Mouse (Mus musculus) testis, postnatal 14 days (tissue): ENCODE measurements at regions not wholly inside any gene's neighbourhood (a gene's known extent, or its start where the extent isn't known, plus 50 kb on each side); places are given as distances from the start of the nearest gene placed in this dataset.

Experiments used
- DNase-seq: peaks from one replicate; pipeline ENCODE4 v3.0.0; 2021; ENCODE audit warnings: low spot score

DNA sequence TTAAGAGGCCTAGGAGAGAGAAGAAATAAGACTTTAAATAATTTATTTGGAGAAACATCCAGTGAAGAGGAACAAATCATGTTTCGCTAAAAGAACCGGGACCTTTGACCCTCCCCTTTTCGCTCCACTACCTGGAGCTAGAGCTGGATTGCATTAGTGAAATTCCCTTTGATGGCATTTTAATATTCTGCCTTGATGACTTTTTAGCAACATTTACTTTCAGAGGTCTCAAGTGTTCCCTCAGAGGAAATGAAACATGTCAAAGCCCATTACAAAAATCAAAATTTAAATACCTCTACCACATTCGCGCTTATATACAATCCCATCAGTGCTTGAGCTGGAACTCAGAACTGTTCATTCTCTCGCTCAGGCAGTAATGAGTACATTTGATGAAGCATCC, 297.0 kb upstream of the Gm10295 start:
- no peak for DNase-seq

DNA sequence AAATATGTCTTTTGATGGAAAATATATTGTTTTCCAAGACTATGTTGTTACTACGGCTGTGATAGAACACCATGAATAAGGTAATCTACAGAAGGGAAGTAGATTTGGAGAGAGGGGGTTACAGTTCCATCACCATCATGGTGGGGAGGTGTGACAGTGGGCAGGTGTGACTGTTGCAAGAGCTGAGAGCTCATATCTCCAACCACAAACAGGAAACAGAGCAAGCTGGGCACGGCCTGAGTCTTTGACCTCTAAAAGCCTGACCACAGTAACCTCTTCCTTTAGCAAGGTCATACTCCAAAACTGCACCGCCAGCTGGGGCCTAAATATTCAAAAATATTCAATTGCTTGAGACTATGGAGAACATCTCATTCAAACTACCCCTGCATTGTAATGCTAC, 295.7 kb upstream of the Gm10295 start:
- no peak for DNase-seq

DNA sequence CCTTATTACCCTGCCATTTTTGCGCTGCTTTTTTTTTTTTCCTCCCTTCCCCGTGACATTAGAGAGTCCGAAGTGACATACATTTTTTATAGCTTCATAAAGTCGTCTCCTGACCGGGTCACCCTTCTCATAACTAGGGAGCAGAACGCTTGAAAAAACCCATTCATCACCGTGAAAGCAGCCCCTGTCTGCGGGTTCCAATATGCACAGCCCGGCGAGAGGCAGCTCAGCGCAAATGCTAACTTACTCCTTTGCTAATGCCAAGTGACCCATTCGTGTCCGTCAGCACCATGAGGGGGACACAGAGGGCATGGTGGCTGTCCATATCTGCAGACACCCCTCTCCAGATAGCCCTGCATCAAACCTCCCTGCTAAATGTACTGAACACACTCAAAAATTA, 271.8 kb upstream of the Gm10295 start:
- DNase-seq, result no peak

DNA sequence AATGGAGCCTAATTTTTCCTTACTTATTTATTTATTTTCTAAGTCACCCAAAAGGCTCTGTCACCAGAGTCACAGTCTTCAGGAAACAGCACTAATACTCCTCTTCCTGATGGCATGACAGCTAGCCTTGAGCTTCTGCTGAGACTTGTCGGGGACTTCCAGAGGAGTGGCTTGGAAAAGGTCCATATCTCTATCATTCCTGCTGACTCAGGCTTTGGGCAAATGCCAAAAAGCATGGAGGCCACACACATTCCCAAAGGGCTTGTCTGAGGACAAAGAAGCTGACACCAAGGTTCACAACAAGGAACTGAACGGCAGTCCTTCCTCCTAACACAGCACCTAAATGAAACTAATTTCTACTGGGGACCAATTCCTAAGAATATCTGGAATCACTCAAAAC, 251.9 kb upstream of the Gm10295 start:
- peak; percentile 6 for DNase-seq

DNA sequence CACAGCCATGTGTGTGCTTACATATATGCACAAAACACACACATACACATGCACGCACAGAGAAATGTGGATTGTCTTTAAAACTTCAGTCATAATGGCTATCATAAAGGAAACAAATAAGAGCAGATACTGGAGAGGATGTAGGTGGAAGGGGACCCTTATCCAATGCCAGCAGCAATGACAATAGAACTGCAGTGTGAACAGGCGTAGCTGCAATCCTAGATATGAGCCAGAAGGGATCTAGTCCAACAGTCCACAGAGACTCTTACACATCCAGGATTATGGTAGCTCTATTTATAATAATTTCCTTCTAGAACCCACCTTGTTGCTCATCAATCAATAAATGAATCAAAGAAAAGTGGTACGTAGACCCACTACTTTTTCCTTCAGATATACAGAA, 245.5 kb upstream of the Gm10295 start:
- no peak for DNase-seq

DNA sequence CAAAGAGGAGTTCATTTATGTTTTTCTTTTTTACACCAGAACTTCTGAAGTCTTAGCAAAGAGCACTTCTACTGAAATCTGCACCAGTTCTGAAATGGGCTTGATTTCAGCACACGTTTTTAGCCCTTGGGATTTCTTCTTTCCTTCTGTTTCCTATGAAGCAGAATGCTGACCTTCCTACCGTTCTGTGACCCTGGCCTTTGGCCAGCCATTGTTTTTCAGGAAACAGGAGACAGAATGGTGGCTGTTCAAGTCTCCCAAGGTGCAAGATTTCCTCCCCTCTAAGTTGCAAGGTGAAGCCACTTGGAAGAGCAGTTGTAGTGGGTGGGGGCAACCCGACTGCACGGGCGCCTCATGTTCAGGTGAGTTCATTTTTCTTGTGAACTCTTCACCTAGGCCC, 236.3 kb upstream of the Gm10295 start:
- no peak for DNase-seq

DNA sequence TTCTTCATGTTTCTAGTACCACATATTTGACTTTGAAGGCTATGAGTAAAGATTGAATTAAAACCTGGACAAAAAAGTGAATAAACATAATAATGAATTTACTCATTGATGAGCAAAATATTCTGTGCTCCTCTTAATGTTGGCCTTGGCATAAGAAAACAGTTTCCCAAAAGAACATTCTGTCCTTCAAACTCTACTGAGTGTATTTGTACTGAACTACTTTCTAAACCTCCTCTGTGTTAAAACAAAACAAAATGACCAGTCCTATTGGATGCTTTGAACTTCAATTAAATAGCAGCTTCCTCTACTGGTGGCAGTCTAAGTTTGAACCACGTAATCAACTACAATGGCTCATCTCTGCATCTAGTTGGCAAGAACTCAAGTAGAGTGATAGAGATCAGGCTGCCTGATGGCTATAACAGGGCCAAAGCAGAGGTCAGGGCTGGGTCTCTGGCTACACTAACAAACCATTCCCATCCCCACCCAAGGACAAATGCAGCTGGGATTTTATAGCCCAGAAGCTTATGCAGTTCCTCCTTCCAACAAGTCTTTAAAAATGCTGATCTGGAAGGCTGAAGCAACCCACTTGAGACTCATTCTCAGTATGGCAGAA, 232.3 kb upstream of the Gm10295 start:
- peak; percentile 31 for DNase-seq

DNA sequence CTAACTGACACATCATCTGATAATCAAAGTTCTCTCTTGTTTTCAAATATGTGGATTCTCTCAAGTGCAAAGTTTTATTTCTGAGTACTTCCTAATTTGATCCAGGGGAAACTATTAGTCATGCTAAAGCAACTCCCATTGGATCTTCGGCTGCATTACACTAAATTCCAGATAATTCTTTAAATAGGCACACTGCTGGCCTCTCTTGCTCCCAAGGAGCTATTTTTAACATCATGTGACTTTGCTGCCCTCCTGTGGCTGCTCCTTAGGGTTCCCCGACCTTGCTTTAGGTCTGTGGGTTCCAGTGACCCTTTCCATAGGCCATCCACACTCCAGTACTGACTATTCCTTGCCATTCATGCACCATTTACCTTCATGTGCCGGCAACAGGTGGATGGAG, 230.5 kb upstream of the Gm10295 start:
- no peak for DNase-seq

DNA sequence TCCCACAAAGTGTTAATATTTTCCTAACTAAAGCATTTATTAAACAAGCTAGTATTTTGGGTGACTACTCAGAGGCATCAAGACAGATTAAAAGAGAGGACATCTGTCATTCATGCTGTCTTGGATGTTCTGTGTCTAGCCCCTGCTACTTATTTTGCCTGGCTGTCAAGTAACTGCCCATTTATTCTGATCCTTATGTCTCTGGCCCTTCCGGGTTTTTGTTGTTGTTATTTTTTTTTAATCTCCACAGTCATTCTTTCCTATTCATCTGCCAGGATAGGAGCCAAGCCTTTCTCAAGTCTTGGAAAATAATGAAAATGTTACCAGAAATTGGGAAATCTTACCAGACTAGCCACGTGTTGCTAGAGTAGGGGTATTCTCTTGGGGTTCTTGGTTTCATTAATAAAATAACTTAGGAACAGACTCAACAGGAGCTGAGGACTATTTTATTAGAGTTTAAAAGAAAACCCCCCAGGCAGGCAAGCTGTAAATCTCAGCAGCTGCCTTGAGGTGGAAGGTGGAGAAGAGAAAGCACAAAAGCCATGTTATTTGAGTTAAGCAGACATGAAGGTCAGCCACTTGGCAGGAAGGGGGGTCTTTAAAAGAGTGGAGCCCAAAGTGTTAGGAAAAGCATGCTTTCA, 209.1 kb upstream of the Gm10295 start:
- DNase-seq, result no peak

DNA sequence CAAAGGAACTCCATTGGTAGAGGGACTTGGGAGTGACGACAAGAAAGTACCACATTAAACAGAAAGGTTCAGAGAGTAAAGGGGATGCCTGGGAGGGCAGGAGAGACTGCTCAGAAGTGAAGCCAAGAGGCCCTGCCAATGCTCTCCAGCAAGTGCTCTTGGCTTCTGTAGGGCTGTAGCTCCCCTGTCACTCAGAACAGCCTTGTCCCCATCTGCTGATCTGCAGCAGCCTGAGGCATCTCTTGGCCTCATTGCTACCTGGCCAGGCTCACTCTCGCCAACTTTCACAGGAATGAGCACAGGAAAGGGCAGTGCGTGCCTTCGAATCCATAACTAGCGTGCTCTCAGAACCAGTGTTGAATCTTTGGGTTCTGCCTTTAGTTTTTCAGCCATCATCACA, 205.2 kb upstream of the Gm10295 start:
- DNase-seq, result no peak

DNA sequence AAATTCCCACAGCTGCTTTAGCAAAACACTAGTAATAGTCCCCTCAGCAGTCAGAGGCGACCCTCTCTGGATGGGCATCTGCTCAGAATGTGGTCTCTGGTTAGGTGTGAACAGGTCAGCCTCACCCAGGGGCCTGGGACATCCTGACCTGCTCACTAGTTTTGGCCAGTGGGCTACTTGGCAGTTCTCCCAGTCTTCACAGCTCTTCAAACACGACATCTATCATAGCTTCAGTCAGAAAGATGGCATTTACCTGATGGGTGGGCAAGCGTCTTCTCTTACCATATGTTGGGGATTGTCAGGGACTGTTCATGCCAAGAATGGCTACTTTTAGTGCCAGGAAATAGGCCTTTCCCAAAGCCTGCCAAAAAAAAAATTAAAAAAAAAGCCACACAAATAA, 204.2 kb upstream of the Gm10295 start:
- no peak for DNase-seq

DNA sequence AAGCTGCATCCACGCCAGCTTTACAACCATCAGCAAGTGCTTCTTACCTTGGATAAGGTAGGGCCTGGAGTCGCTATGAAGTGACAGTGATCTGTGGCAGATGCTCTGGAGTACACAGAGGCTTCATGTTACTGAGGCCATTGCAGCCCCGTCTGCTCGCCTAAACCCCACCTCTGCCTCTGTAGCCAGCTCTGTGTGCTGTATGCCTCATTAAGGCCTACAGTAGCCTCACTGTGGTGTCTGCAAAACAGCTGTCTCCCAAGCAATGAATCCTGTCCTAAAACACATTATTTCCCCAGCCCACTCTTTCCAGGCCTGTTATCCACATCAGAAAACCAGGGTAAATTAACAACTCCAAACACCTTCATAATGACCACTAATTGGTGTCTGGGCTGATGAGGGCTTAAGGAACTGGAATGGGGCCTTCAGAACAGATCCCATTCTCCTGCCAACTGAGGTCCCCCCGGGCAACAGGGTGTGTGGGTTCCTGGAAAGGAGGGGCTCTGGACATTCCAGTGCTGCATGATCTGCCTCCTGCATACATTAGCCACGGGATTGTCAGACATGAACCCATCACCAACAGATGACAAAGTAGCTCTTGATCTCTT, 195.4 kb upstream of the Gm10295 start:
- DNase-seq, result no peak

DNA sequence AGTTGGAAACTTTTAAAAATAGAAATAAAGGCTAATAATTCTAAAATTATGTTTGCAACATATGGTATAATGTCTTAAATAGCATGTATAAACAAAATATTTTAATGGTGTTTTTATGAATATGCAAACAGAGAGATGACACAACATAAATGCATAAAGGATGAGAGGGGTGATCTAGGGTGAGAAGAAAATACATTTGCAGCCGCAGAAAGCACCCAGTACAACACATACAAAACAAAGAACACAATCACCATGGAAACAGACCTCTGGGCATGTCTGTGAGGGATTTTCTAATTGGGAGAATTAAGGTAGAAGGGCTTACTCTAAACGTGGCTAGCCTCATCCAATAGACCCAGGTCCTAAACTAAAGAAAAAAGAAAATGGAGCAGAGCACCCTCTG, 190.2 kb upstream of the Gm10295 start:
- no peak for DNase-seq

DNA sequence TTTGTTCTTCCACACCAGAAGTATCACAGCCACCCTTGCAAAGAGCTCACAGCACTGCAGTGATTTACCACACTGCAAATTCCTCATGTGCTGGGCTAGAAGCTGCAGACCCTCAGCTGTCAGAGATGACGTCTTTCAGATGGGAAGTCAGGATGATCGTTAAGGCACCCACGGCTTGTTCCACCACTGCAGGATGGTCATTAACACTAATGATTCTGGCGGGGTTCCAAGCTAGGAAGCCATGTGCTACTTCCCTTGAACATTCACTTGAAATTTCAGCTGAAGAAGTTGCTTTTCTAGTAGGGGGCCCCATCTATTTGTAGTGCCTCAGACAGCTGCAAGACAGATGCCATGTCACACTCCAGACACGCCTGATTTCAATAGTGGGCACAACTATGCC, 181.8 kb upstream of the Gm10295 start:
- no peak for DNase-seq

DNA sequence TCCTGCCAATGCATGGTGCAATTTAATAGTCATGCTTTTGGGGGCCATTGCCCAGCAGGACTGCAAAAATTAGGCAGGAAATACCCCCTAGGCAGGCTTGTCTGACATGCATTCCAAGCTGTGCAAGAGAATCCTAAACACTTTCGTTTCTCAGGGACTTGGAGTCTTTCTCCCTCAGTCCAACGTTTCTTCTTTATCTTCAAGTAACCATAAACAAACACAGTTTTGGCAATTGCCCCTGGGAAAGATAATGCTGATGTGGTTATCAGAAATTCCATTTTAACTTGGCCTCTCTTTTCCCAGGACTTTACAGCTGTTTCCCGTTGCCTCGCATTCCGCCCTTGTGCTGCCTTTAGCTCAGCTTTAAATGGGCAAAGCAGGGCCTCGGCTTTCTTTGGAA, 180.2 kb upstream of the Gm10295 start:
- DNase-seq, result peak; percentile 27

DNA sequence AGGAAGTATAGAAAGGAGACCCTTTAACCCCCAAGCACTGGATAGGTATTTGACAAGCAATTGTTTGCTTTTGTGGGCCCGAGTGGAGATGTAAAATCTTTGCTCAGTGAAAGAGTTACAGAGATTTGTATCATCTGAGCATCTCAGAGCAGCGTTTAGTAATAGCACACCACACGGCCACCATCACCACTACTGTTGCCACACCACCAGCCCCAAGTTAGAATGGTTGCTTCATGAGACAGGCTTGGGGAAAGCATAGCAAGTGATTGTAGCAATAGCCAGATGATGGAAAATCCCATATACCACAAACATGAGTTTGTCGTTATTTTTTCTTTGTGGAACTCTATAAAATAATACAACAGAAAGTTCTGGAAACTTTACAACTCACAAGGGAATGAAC, 179.6 kb upstream of the Gm10295 start:
- no peak for DNase-seq

DNA sequence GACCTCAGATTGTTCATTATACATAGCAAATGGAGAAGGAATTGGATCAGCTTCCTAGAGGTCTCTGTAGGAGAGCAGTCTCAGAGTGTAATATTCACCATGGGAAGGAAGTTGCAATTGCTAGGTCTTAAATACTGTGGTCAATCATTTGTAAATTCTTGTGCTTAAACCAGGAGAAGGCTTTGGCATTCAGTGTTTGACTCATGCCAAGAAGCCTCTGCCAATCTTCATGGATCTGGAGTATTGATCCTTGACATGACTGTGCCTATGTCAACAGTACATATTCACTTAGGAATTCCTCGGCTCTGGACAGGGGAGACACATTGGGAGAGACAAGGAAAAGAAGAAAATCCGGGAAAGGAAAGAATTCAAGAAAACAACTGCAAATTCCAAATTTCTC, 174.9 kb upstream of the Gm10295 start:
- no peak for DNase-seq

DNA sequence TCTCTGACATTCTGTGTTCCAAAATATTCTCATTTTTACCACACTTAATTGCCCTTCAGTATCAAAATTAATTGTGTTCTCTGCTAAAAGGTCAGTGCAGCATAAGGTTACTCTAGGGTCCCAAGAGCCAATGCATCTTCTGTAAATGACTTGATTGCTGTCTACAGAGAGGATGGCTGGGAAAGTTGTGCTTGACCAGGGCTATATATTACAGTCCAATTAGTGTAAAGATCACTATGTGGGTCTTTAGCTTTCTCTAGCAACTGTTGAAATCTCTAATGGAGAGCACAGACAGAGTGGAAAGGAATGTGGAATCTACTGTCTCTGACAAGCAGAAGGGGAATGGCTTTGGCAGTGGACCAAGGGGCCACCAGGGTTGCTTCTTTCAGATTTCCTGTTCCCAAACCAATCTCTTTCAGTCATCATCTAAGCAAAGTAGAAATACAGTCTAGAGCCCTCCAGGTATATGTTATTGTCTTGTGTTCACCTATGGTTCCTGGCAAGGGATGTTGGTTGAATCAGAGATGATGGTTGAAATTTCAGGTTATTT, 173.4 kb upstream of the Gm10295 start:
- no peak for DNase-seq

DNA sequence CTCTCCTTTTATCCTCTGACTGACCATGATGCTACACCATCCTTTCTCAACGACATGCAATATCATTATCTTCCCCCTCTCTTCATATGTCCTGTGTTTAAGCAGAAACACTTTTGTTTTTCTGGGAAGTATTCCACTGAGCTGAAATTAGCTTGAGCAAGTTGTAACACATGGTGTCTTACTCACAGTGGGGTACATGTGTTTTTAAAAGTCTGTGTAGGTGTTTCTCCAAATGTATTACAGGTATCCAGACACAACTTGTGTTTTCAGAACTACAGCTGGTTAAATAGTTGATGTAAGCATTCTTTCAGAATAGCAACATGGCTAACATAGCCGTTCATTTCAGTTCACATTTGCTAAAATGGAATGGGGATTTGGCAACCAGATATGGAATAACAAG, 172.8 kb upstream of the Gm10295 start:
- DNase-seq, result no peak

DNA sequence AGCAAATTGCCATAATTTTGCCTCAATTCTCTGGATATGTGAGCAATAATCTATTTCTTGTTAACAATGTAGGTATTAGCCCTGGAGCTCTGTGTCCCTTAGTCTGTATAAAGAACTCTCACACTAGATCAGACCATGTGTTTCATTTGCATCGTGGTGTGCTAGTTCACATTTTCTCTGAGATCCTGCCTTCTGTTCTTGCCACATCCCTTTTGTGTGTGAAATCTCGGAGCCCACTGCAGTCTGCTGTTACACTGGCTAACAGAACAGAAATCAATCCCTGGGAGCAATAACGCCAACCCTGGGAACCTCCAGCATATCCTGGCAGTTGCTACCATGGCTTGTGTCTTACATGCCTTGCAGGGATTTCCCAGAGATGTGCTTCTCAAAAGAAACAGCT, 156.1 kb upstream of the Gm10295 start:
- DNase-seq, result no peak

DNA sequence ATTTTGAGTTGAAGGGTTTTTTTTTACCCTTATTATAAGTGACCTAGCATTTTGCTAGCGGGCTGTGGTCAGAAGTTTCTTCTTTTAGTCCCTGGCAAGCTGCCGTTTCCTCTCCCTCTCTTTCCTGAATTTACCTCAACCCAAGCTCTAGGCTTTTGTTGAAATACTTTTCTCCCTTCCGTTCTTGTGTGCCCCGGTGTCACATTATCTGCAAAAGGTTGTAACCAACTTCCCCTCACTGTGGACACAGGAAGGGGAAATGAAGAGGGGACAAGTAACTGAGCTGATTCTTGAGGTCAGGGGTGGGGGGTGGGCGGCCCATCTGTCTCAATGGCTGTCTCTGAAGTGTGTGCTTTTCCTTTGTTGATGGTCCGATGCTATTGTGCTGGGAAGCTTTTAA, 149.4 kb upstream of the Gm10295 start:
- DNase-seq, result no peak

DNA sequence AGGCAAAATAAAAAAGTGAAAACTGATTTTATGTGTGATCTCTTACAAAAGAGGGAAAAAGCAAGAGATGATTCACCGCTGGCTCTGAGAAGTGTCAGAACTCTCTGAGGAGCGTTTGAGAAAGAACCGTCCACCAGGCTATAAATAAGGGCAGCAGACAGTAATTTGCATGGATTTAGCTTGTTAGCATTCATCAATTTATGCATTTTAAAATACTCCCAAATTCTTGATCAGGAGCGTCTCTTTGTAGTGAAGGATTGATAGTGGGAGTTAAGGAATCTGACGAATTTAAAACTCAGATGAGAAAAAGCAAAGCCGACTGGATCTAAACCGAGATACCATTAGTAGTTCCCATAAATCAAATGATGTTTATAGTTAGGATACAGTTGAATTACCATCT, 146.8 kb upstream of the Gm10295 start:
- no peak for DNase-seq

DNA sequence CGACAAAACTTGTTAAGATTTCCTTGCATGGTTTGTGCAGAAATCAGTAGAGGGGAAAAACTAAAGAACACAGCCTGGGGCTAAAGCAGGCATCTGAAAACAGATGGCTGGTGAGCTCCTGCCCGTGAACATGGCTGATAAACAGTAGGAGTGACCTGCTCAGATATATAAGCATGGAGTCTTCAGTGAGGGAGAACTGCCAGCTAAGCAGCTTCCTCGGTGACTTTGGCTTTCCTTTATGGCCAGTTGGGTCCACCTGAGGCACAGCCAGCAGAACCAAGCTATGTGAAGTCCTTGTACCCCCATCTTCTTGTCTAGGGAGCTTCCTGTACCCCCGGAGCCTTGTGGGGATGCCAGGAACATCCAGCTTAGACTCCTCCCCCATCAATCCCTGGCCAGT, 139.8 kb upstream of the Gm10295 start:
- DNase-seq, result no peak
